Mouse (Mus musculus) embryonic facial prominence, embryonic 11.5 days (tissue): ENCODE results near the gene Npas1. TPM values are rescaled to one million over a fixed set of nuclear protein-coding genes. Genes with fewer than 3 reads are reported as not detected.

Experiments
- ATAC-seq: fragments of 200-750 bp; cut with Nextera tagmentation; replicated peaks from 2 replicates; pipeline ENCODE4 v1.8.0; 2017; ENCODE audit warnings: low read depth; ENCODE audit not compliant: insufficient number of reproducible peaks, low FRiP score, low TSS enrichment
- DNase-seq: peaks from one replicate; pipeline ENCODE4 v3.0.0-alpha.2; 2015; ENCODE audit warnings: low spot score
- H3K27ac ChIP-seq: fragments of 300-500 bp; sonication (generic); replicated peaks from 2 replicates; pipeline ENCODE4 v1.5.1; 2014; ENCODE audit warnings: mild to moderate bottlenecking, low read depth, low read length, control low read depth
- H3K27me3 ChIP-seq: fragments of 300-500 bp; sonication (generic); 2 replicates; pipeline ENCODE4 v1.6.1; 2014; ENCODE audit warnings: mild to moderate bottlenecking, low read length, moderate library complexity, mixed read lengths; ENCODE audit not compliant: control insufficient read depth, insufficient read depth
- H3K36me3 ChIP-seq: fragments of 300-500 bp; sonication (generic); replicated peaks from 2 replicates; pipeline ENCODE4 v1.6.1; 2014; ENCODE audit warnings: low read depth, mild to moderate bottlenecking, low read length, moderate library complexity, mixed read lengths; ENCODE audit not compliant: control insufficient read depth, insufficient read depth
- H3K4me1 ChIP-seq: fragments of 300-500 bp; sonication (generic); 2 replicates; pipeline ENCODE4 v1.6.1; 2014; ENCODE audit warnings: low read length, mixed read lengths; ENCODE audit not compliant: control insufficient read depth, insufficient read depth
- H3K4me2 ChIP-seq: fragments of 300-500 bp; sonication (generic); 2 replicates; pipeline ENCODE4 v1.6.1; 2014; ENCODE audit warnings: low read depth, mild to moderate bottlenecking, control low read depth, low read length, moderate library complexity
- H3K4me3 ChIP-seq: fragments of 300-500 bp; sonication (generic); 2 replicates; pipeline ENCODE4 v1.5.1; 2014; ENCODE audit warnings: low read depth, low read length, control low read depth
- H3K9ac ChIP-seq: fragments of 300-500 bp; sonication (generic); replicated peaks from 2 replicates; pipeline ENCODE4 v1.6.1; 2014; ENCODE audit warnings: mild to moderate bottlenecking, control low read depth, low read length
- H3K9me3 ChIP-seq: fragments of 300-500 bp; sonication (generic); replicated peaks from 2 replicates; pipeline ENCODE4 v1.6.1; 2016; ENCODE audit warnings: mild to moderate bottlenecking, low read length, inconsistent platforms, mixed read lengths; ENCODE audit not compliant: control insufficient read depth
- WGBS: fragments of 180-500 bp; shearing (Covaris S2); extraction: QIAGEN DNeasy Blood & Tissue Kit; methylation state at CpG from one replicate; pipeline ENCODE4 v1.1.7; 2014; 5-methylcytosine and 5-hydroxymethylcytosine counted together
- polyA plus RNA-seq: library from polyadenylated mRNA; unstranded; fragments of >200 nt; fragmentation: Nextera tagmentation; extraction: Ambion mirVana; gene quantifications from 2 replicates; pipeline ENCODE4 v1.2.1, GENCODE M21; 2014

Npas1 gene
- polyA plus RNA-seq, 1 experiment from 2014 or later, result 0.25 TPM

GRCm38 (mm10) chr7:16504573-16505225, 27.2 kb upstream of the Npas1 start:
- Histone ChIP-seq H3K9ac (no peak overlapping the region), H3K4me1 (no peaks in the 10 kb centered on the region), H3K27ac (no peak overlapping the region), H3K4me3 (no peak overlapping the region), H3K4me2 (no peak overlapping the region), H3K9me3 (no peaks in the 10 kb centered on the region), H3K27me3 (no peaks in the 10 kb centered on the region), H3K36me3 (peaks cover 6% of the 10 kb centered on the region)
- ATAC-seq (no peak), DNase-seq (no peak)
- 83% methylated on average over 2 of the region's 2 CpGs for WGBS

GRCm38 (mm10) chr7:16501571-16501970, 24.0 kb upstream of the Npas1 start:
- DNase-seq (no peak), ATAC-seq (no peak)
- Histone ChIP-seq H3K36me3 (peaks cover 22% of the 10 kb centered on the region), H3K4me1 (no peaks in the 10 kb centered on the region), H3K4me2 (no peak overlapping the region), H3K9me3 (no peaks in the 10 kb centered on the region), H3K27me3 (no peaks in the 10 kb centered on the region), H3K4me3 (no peak overlapping the region), H3K9ac (no peak overlapping the region), H3K27ac (no peak overlapping the region)
- 88% methylated on average over 4 of the region's 4 CpGs for WGBS

- H3K4me3 ChIP-seq, result no peak overlapping the region
- no peaks in the 10 kb centered on the region for H3K9me3 ChIP-seq
- H3K27ac ChIP-seq, result no peak overlapping the region
- ATAC-seq (no peak), DNase-seq (no peak)
- no peak overlapping the region for H3K4me2 ChIP-seq
- H3K9ac ChIP-seq, result no peak overlapping the region
- H3K4me1 ChIP-seq, result no peaks in the 10 kb centered on the region
- H3K36me3 ChIP-seq, result peaks cover 25% of the 10 kb centered on the region
- 85% methylated on average over 6 of the region's 6 CpGs for WGBS
- no peaks in the 10 kb centered on the region for H3K27me3 ChIP-seq
These were observed 22.2 kb upstream of the Npas1 start for GRCm38 (mm10) chr7:16499671-16500104.

GRCm38 (mm10) chr7:16496260-16496659, 18.7 kb upstream of the Npas1 start:
- Histone ChIP-seq H3K4me3 (no peak overlapping the region), H3K27ac (no peak overlapping the region), H3K9ac (no peak overlapping the region), H3K36me3 (peaks cover 19% of the 10 kb centered on the region), H3K27me3 (no peaks in the 10 kb centered on the region), H3K9me3 (no peaks in the 10 kb centered on the region), H3K4me1 (no peaks in the 10 kb centered on the region), H3K4me2 (no peak overlapping the region)
- DNase-seq (no peak), ATAC-seq (no peak)
- WGBS, result 95% methylated on average over 3 of the region's 3 CpGs

GRCm38 (mm10) chr7:16493361-16493760, 15.8 kb upstream of the Npas1 start:
- 36% methylated on average over 2 of the region's 2 CpGs for WGBS

GRCm38 (mm10) chr7:16492211-16492610, 14.7 kb upstream of the Npas1 start:
- no peak overlapping the region for H3K4me2 ChIP-seq

More at GRCm38 (mm10) chr7:16493361-16493760, 15.8 kb upstream of the Npas1 start:
- H3K4me1 ChIP-seq, result no peaks in the 10 kb centered on the region
- no peak overlapping the region for H3K4me3 ChIP-seq
- H3K27me3 ChIP-seq, result no peaks in the 10 kb centered on the region
- no peak overlapping the region for H3K4me2 ChIP-seq
- H3K36me3 ChIP-seq, result peaks cover 19% of the 10 kb centered on the region
- H3K27ac ChIP-seq, result no peak overlapping the region
- no peaks in the 10 kb centered on the region for H3K9me3 ChIP-seq
- H3K9ac ChIP-seq, result no peak overlapping the region
- DNase-seq (peak; percentile 64), ATAC-seq (no peak)

DNA sequence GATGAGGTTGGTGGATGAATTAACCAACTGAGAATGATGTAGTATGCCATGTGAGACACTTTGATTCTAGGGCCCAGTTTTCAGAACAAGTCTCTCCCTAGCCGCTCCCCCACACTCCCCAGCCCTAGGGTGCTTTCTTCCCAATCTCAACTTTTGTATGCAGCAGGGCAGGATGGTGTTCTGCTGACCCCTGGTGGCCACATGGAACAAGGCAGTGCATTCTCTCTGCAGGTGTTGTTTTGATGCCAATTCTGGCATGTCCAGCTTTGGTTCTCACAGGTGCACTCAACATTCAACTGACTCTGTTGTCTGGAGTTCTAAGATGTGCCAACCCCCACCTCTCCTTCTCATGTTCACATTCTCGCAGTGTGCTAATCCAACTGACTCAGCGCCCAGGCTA, 14.2 kb upstream of the Npas1 start:
- Histone ChIP-seq H3K36me3 (peaks cover 5% of the 10 kb centered on the region; the same call in 1 of the 2 replicates), H3K4me2 (no peak overlapping the region), H3K4me1 (no peaks in the 10 kb centered on the region), H3K27ac (no peak overlapping the region), H3K27me3 (no peaks in the 10 kb centered on the region), H3K9me3 (no peaks in the 10 kb centered on the region), H3K9ac (no peak overlapping the region), H3K4me3 (no peak overlapping the region)
- whole genome bisulfite sequencing, result 25% methylated on average over 3 of the region's 3 CpGs
- ATAC-seq, result no peak
- DNase-seq, result peak; percentile 77

More at GRCm38 (mm10) chr7:16492211-16492610, 14.7 kb upstream of the Npas1 start:
- H3K9ac ChIP-seq, result no peak overlapping the region
- DNase-seq (no peak), ATAC-seq (no peak)
- H3K9me3 ChIP-seq, result no peaks in the 10 kb centered on the region
- no peaks in the 10 kb centered on the region for H3K27me3 ChIP-seq
- WGBS, result 59% methylated on average over 3 of the region's 3 CpGs
- H3K27ac ChIP-seq, result no peak overlapping the region
- H3K4me3 ChIP-seq, result no peak overlapping the region
- H3K36me3 ChIP-seq, result peaks cover 8% of the 10 kb centered on the region
- no peaks in the 10 kb centered on the region for H3K4me1 ChIP-seq

GRCm38 (mm10) chr7:16489948-16490347, 12.4 kb upstream of the Npas1 start:
- Histone ChIP-seq H3K4me2 (no peak overlapping the region), H3K27ac (no peak overlapping the region), H3K9me3 (no peaks in the 10 kb centered on the region), H3K27me3 (no peaks in the 10 kb centered on the region), H3K4me3 (no peak overlapping the region), H3K36me3 (no peaks in the 10 kb centered on the region), H3K9ac (no peak overlapping the region), H3K4me1 (no peaks in the 10 kb centered on the region)
- 81% methylated on average over 9 of the region's 9 CpGs for WGBS
- no peak for DNase-seq
- ATAC-seq, result no peak
